Mouse (Mus musculus) MEL (cell line): ENCODE measurements at regions not wholly inside any gene's neighbourhood (a gene's known extent, or its start where the extent isn't known, plus 50 kb on each side); places are given as distances from the start of the nearest gene placed in this dataset.

ENCODE experiments used
- DNase-seq: peaks from one replicate; pipeline ENCODE4 v3.0.0; 2011; ENCODE audit warnings: low read depth, low spot score
- H3K27ac ChIP-seq: 2 replicates; pipeline ENCODE4 v1.5.1; 2012; ENCODE audit warnings: low read depth, mild to moderate bottlenecking, control low read depth, low read length, moderate library complexity; ENCODE audit not compliant: control insufficient read depth
- H3K27me3 ChIP-seq, 2 experiments: fragments of 150-350 bp in 1 of 2; sonication (generic) in 1 of 2; 2 replicates each; pipeline ENCODE4 v1.6.1; 2012; ENCODE audit warnings: low read length in 2 of 2, mild to moderate bottlenecking in 2 of 2, improper control_type of control experiment in 1 of 2, moderate library complexity in 1 of 2; ENCODE audit not compliant: insufficient read depth in 2 of 2, control insufficient read depth in 1 of 2
- H3K36me3 ChIP-seq, 2 experiments: 2 replicates each; pipeline ENCODE4 v1.6.1; 2012 to 2014; ENCODE audit warnings: low read length in 2 of 2, improper control_type of control experiment in 1 of 2, inconsistent platforms in 1 of 2, mild to moderate bottlenecking in 1 of 2; ENCODE audit not compliant: insufficient read depth in 2 of 2, control insufficient read depth in 1 of 2
- H3K4me1 ChIP-seq, 2 experiments: fragments of 150-350 bp in 1 of 2; sonication (generic) in 1 of 2; 2 replicates each; pipeline ENCODE4 v1.6.1; 2012; ENCODE audit warnings: low read length in 2 of 2, improper control_type of control experiment in 1 of 2, mild to moderate bottlenecking in 1 of 2; ENCODE audit not compliant: insufficient read depth in 2 of 2, control insufficient read depth in 1 of 2
- H3K4me3 ChIP-seq, 2 experiments: fragments of 150-350 bp in 1 of 2; sonication (generic) in 1 of 2; 2 replicates each; pipeline ENCODE4 v1.5.1; 2012; ENCODE audit warnings: low read depth in 2 of 2, low read length in 2 of 2, mild to moderate bottlenecking in 2 of 2, moderate library complexity in 2 of 2, control low read depth in 1 of 2, improper control_type of control experiment in 1 of 2; ENCODE audit not compliant: control insufficient read depth in 1 of 2, insufficient read depth in 1 of 2
- H3K79me2 ChIP-seq: 2 replicates; pipeline ENCODE4 v1.6.1; 2012; ENCODE audit warnings: mild to moderate bottlenecking, low read length, moderate library complexity; ENCODE audit not compliant: control insufficient read depth, poor library complexity, insufficient read depth
- H3K9ac ChIP-seq: 2 replicates; pipeline ENCODE4 v1.6.1; 2012; ENCODE audit warnings: low read depth, mild to moderate bottlenecking, control low read depth, low read length, moderate library complexity; ENCODE audit not compliant: control insufficient read depth, poor library complexity, severe bottlenecking
- H3K9me3 ChIP-seq: fragments of 150-350 bp; sonication (generic); replicated peaks from 2 replicates; pipeline ENCODE4 v1.6.1; 2012; ENCODE audit warnings: mild to moderate bottlenecking, low read length, improper control_type of control experiment, moderate library complexity; ENCODE audit not compliant: insufficient read depth
- CHD1 ChIP-seq: IDR thresholded peaks from 2 replicates; pipeline ENCODE4 v1.6.1; 2012; ENCODE audit warnings: low read depth, mild to moderate bottlenecking, inconsistent platforms, low read length, improper control_type of control experiment
- E2F4 ChIP-seq: IDR thresholded peaks from 2 replicates; pipeline ENCODE4 v1.6.1; 2011; ENCODE audit warnings: low read depth, low read length, improper control_type of control experiment, borderline replicate concordance
- ELF1 ChIP-seq: IDR thresholded peaks from 2 replicates; pipeline ENCODE4 v1.6.1; 2014; ENCODE audit warnings: low read depth, mild to moderate bottlenecking, inconsistent platforms, low read length, improper control_type of control experiment, moderate library complexity
- EP300 ChIP-seq, 2 experiments: IDR thresholded peaks; 2 replicates each; pipeline ENCODE4 v1.6.1; 2011; ENCODE audit warnings: improper control_type of control experiment in 2 of 2, low read length in 2 of 2, low read depth in 1 of 2, mild to moderate bottlenecking in 1 of 2
- HCFC1 ChIP-seq: IDR thresholded peaks from 2 replicates; pipeline ENCODE4 v1.6.1; 2012; ENCODE audit warnings: low read depth, mild to moderate bottlenecking, inconsistent platforms, low read length, improper control_type of control experiment, moderate library complexity
- JUND ChIP-seq: IDR thresholded peaks from 2 replicates; pipeline ENCODE4 v1.6.1; 2011; ENCODE audit warnings: low read depth, mild to moderate bottlenecking, improper control_type of control experiment, low read length
- KAT2A ChIP-seq: conservative IDR thresholded peaks from 2 replicates; pipeline ENCODE4 v1.6.1; 2012; ENCODE audit warnings: low read depth, low read length, improper control_type of control experiment, inconsistent platforms
- MAX ChIP-seq: IDR thresholded peaks from 2 replicates; pipeline ENCODE4 v1.6.1; 2011; ENCODE audit warnings: low read length, improper control_type of control experiment
- MAZ ChIP-seq: IDR thresholded peaks from 2 replicates; pipeline ENCODE4 v1.6.1; 2012; ENCODE audit warnings: low read depth, mild to moderate bottlenecking, inconsistent platforms, low read length, improper control_type of control experiment
- MEF2A ChIP-seq: IDR thresholded peaks from 2 replicates; pipeline ENCODE4 v1.6.1; 2014; ENCODE audit warnings: low read depth, mild to moderate bottlenecking, inconsistent platforms, low read length, improper control_type of control experiment; ENCODE audit not compliant: poor library complexity, insufficient replicate concordance, severe bottlenecking; ENCODE audit errors: extremely low read depth
- MYC ChIP-seq: IDR thresholded peaks from 2 replicates; pipeline ENCODE4 v1.6.1; 2011; ENCODE audit warnings: low read depth, mild to moderate bottlenecking, low read length, improper control_type of control experiment, moderate library complexity
- NELFE ChIP-seq: IDR thresholded peaks from 2 replicates; pipeline ENCODE4 v1.6.1; 2011; ENCODE audit warnings: low read depth, low read length, improper control_type of control experiment
- POLR2A ChIP-seq, 2 experiments: IDR thresholded peaks; 2 replicates each; pipeline ENCODE4 v1.6.1; 2011 to 2012; ENCODE audit warnings: low read length in 2 of 2, mild to moderate bottlenecking in 2 of 2, control low read depth in 1 of 2, improper control_type of control experiment in 1 of 2, low read depth in 1 of 2, moderate library complexity in 1 of 2; ENCODE audit not compliant: control insufficient read depth in 1 of 2, insufficient read depth in 1 of 2, poor library complexity in 1 of 2
- POLR2AphosphoS2 ChIP-seq: IDR thresholded peaks from 2 replicates; pipeline ENCODE4 v1.6.1; 2011; ENCODE audit warnings: low read length, improper control_type of control experiment
- POLR2AphosphoS5 ChIP-seq: IDR thresholded peaks from 2 replicates; pipeline ENCODE4 v1.6.1; 2012; ENCODE audit warnings: low read depth, borderline replicate concordance, mild to moderate bottlenecking, inconsistent platforms, low read length, moderate library complexity, mixed read lengths
- RAD21 ChIP-seq: IDR thresholded peaks from 2 replicates; pipeline ENCODE4 v1.6.1; 2011; ENCODE audit warnings: mild to moderate bottlenecking, low read depth, low read length, improper control_type of control experiment
- SMC3 ChIP-seq: IDR thresholded peaks from 2 replicates; pipeline ENCODE4 v1.6.1; 2011; ENCODE audit warnings: low read depth, low read length, improper control_type of control experiment
- TAL1 ChIP-seq: IDR thresholded peaks from 2 replicates; pipeline ENCODE4 v1.6.1; 2012; ENCODE audit warnings: mild to moderate bottlenecking, inconsistent platforms, low read length, moderate library complexity, mixed read lengths
- TCF12 ChIP-seq: IDR thresholded peaks from 2 replicates; pipeline ENCODE4 v1.6.1; 2014; ENCODE audit warnings: low read depth, mild to moderate bottlenecking, inconsistent platforms, low read length, improper control_type of control experiment, moderate library complexity
- USF1 ChIP-seq: IDR thresholded peaks from 2 replicates; pipeline ENCODE4 v1.6.1; 2014; ENCODE audit warnings: low read depth, mild to moderate bottlenecking, inconsistent platforms, low read length, improper control_type of control experiment, moderate library complexity
- USF2 ChIP-seq, 2 experiments: IDR thresholded peaks; 2 replicates each; pipeline ENCODE4 v1.6.1; 2011 to 2012; ENCODE audit warnings: improper control_type of control experiment in 2 of 2, low read length in 2 of 2, borderline replicate concordance in 1 of 2, inconsistent platforms in 1 of 2, low read depth in 1 of 2, mild to moderate bottlenecking in 1 of 2; ENCODE audit not compliant: insufficient read depth in 1 of 2
- ZC3H11A ChIP-seq: IDR thresholded peaks from 2 replicates; pipeline ENCODE4 v1.6.1; 2012; ENCODE audit warnings: low read depth, mild to moderate bottlenecking, inconsistent platforms, low read length, improper control_type of control experiment

DNA sequence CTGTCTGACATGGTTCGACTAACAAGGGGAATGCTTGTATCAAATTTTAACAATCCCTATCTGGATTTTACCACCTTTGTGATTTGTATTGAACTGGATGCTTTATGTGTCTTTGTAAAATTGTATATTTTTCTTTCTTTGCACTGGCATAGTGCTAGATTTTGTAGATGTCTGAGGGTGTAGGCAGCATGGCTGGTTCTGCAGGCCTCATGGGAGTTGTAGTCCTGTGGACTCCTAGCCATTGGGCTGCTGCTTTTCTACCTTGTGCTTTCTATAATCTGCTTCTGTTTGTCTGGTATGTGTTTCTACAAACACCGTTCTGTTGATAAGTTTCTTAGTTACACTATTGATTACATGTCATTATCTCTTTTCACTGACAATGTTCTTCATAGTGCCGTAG is 184.9 kb upstream of the Ufl1 start:
- H3K9ac ChIP-seq, result no peak overlapping the region
- DNase-seq, result peak; percentile 49

DNA sequence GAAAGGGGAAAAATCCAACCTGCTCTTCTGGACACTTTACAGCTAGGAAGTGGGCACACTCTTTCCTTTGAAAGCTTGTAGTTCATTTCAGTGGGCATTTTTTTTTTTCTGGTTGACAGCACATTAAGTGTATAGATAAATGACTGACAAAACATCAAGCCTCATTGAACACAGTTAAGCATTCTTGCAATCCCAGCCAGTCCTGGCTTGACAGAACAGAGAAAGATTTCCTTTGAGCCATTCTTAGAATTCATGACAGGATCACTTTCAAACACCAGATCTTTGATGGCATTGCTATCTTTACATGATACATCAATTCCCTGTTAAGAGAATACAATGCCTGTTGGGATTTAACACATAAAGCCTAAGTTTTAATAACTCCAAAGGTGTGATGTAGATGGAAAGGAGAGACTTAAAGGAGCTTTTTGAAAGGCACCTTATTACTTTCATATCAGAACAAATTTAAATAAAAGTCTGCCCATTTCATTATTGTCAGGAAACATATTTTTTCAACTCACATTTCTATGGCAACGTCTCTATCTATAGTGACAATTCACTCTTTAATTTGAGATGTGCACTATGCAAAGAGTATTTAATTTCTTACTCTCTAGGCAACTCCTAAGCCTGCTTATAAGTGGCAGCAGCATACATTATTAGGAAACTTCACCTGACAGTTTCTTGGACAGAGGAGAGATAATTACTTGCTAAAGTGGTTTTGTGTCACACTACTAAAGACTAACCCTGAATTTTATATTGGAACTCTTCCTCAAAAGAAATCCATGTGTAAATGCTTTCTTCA is 183.4 kb upstream of the Ufl1 start:
- H3K27ac ChIP-seq, result peak overlapping the region; percentile 62
- TF ChIP-seq MAZ (no peak), E2F4 (no peak), POLR2A (IDR thresholded peaks at IDR 0.05; ENCODE audit: control insufficient read depth in 1 of 2, insufficient read depth in 1 of 2, low read depth in 1 of 2, low read length in 2 of 2, poor library complexity in 1 of 2) (no peak), POLR2AphosphoS2 (no peak), ELF1 (no peak), KAT2A (no peak), TAL1 (no peak), RAD21 (no peak), USF1 (no peak), POLR2AphosphoS5 (no peak), ZC3H11A (no peak), JUND (no peak), SMC3 (no peak), USF2 (IDR thresholded peaks at IDR 0.05; ENCODE audit: borderline replicate concordance in 1 of 2, insufficient read depth in 1 of 2, low read depth in 1 of 2, low read length in 2 of 2) (no peak), EP300 (IDR thresholded peaks at IDR 0.05; ENCODE audit: low read depth in 1 of 2, low read length in 2 of 2) (no peak), MEF2A (no peak), CHD1 (no peak), TCF12 (no peak), NELFE (no peak), MYC (no peak)
- TF ChIP-seq, all 39 proteins: peak for 0
- Histone ChIP-seq H3K9ac (no peak overlapping the region), H3K4me3 (no peak overlapping the region), H3K9me3 (no peaks in the 10 kb centered on the region), H3K4me1 (peaks cover 8 to 23% of the 10 kb centered on the region in 2 experiments), H3K36me3 (peaks cover 0 to 41% of the 10 kb centered on the region in 2 experiments; a peak in 2 of 4 replicates), H3K27me3 (no peaks in the 10 kb centered on the region), H3K79me2 (no peaks in the 10 kb centered on the region)
- DNase-seq, result peak; percentile 9

More for the DNA sequence above, 184.9 kb upstream of the Ufl1 start:
- H3K9me3 ChIP-seq, result no peaks in the 10 kb centered on the region; the same call in 1 of the 2 replicates
- peak; percentile 89 for TF ChIP-seq HCFC1
- TF ChIP-seq MAX, result 0 out of 2 replicates have a peak, but pooled peaks have one; percentile 5
- no peak for TF ChIP-seq RAD21
- no peak for TF ChIP-seq ZC3H11A
- no peaks in the 10 kb centered on the region for H3K79me2 ChIP-seq
- H3K4me1 ChIP-seq, result peaks cover 8 to 23% of the 10 kb centered on the region in 2 experiments
- no peaks in the 10 kb centered on the region for H3K27me3 ChIP-seq
- peaks cover 0 to 41% of the 10 kb centered on the region in 2 experiments; a peak in 2 of 4 replicates for H3K36me3 ChIP-seq
- peak overlapping the region in 1 of 2 experiments; percentile 13; a peak in 1 of 4 replicates for H3K4me3 ChIP-seq
- H3K27ac ChIP-seq, result no peak overlapping the region
